In the genomic region with DNA sequence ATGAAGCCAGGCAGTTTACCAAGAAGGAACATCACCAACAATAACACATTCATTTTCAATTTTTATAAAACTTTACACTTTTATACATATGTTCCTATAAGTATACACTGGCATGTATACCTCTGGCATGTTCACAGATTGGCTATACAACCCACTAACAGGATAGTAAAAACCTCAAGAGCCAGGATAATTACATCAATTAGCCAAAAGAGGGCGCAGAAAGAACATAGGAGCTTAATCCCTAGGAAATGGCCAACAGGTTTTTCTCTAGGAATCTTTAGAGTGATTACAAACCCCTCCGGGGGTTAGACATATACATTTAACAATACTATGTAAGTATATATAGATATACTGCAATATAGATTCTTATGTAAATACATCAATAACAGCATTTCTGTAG, we compare ENCODE assay signal across 9 mouse cellular contexts. TPM values are rescaled to one million over a fixed set of nuclear protein-coding genes. Genes with fewer than 3 reads are reported as not detected.
DNase-seq lines count a peak whose midpoint lies in the region; ATAC-seq lines count a peak whose summit lies in the region.
"Had no signal": no experiment of that assay in that cellular context is flagged by ENCODE, and none has a peak within 500 bp of the region (broad histone marks: within the 10 kb centered on the region; RNA-seq: fewer than 3 reads in every experiment).

No protein-coding gene starts in this region.

- H3K27me3 ChIP-seq in hindbrain, embryonic 14.5 days (ENCODE audit: control insufficient read depth, insufficient read depth, low read length), result no peaks in the 10 kb centered on the region
- H3K27me3 ChIP-seq in hindbrain, embryonic 13.5 days, result no peaks in the 10 kb centered on the region
- H3K27me3 ChIP-seq: embryonic facial prominence, embryonic 13.5 days had no signal

- 0 out of 2 replicates have a peak, but pooled peaks cover 4% of the 10 kb centered on the region for H3K4me1 ChIP-seq in hindbrain, embryonic 14.5 days (replicated peaks; ENCODE audit: control insufficient read depth, insufficient read depth, low read length)
- H3K4me1 ChIP-seq in hindbrain, embryonic 13.5 days (replicated peaks), result peaks cover 5% of the 10 kb centered on the region; the same call in 1 of the 2 replicates
- H3K4me1 ChIP-seq: embryonic facial prominence, embryonic 13.5 days had no signal

- H3K4me3 ChIP-seq in hindbrain, embryonic 14.5 days (replicated peaks; ENCODE audit: low read length), result no peak overlapping the region
- H3K4me3 ChIP-seq in hindbrain, embryonic 13.5 days, result no peak overlapping the region
- H3K4me3 ChIP-seq: embryonic facial prominence, embryonic 13.5 days had no signal

- H3K27ac ChIP-seq in hindbrain, embryonic 14.5 days, result no peak overlapping the region
- H3K27ac ChIP-seq in hindbrain, embryonic 13.5 days, result no peak overlapping the region
- H3K27ac ChIP-seq: embryonic facial prominence, embryonic 13.5 days had no signal

- no peak overlapping the region for H3K4me2 ChIP-seq in hindbrain, embryonic 14.5 days (replicated peaks)
- H3K4me2 ChIP-seq in hindbrain, embryonic 13.5 days, result no peak overlapping the region
- H3K4me2 ChIP-seq: embryonic facial prominence, embryonic 13.5 days had no signal

- no peak for ATAC-seq in hindbrain, embryonic 14.5 days (ENCODE audit: low FRiP score)
- no peak for ATAC-seq in hindbrain, embryonic 13.5 days (ENCODE audit: low FRiP score)

- no peak overlapping the region for H3K9ac ChIP-seq in hindbrain, embryonic 14.5 days
- no peak overlapping the region for H3K9ac ChIP-seq in hindbrain, embryonic 13.5 days
- H3K9ac ChIP-seq: embryonic facial prominence, embryonic 13.5 days had no signal

- WGBS in hindbrain, embryonic 14.5 days, result 46% methylated on average over 2 of the region's 2 CpGs
- WGBS in hindbrain, embryonic 13.5 days, result 49% methylated on average over 2 of the region's 2 CpGs

- no peaks in the 10 kb centered on the region for H3K9me3 ChIP-seq in hindbrain, embryonic 14.5 days (ENCODE audit: control insufficient read depth, low read length)
- no peaks in the 10 kb centered on the region for H3K9me3 ChIP-seq in hindbrain, embryonic 13.5 days
- H3K9me3 ChIP-seq: embryonic facial prominence, embryonic 13.5 days had no signal

- H3K36me3 ChIP-seq in hindbrain, embryonic 14.5 days (replicated peaks; ENCODE audit: control insufficient read depth, insufficient read depth), result 0 out of 2 replicates have a peak, but pooled peaks cover 4% of the 10 kb centered on the region
- no peaks in the 10 kb centered on the region; the same call in 1 of the 2 replicates for H3K36me3 ChIP-seq in hindbrain, embryonic 13.5 days

- peak; percentile 61 for DNase-seq in hindbrain, embryonic 14.5 days (ENCODE audit: low spot score)
- DNase-seq in lung, postnatal 25 days (ENCODE audit: low spot score), result peak; percentile 37
- no peak for DNase-seq in lung, postnatal 14 days
- peak; percentile 10 for DNase-seq in c-Kit-positive CD71-negative TER-119-negative erythroid progenitor cells, embryonic 14.5 days (ENCODE audit: low read depth)
- peak; percentile 23 for DNase-seq in telencephalon, adult 2 months (ENCODE audit: low read depth, low spot score)
- no peak for DNase-seq in thymus, postnatal 25 days
- DNase-seq: thymus, adult 2 months had no signal

RNA-seq across cellular contexts. Expression of gene Zdhhc21, which starts 55.7 kb away (rescaled TPM):
- 16.8 and 18.7 TPM in 2 replicates for polyA plus RNA-seq in hindbrain, embryonic 14.5 days (2014; fragmentation: Nextera tagmentation; extraction: Ambion mirVana)
- 14.7 and 17.1 TPM in 2 replicates for polyA plus RNA-seq in hindbrain, embryonic 13.5 days (2015; fragmentation: Nextera tagmentation; extraction: Ambion mirVana)

Comparison
In these comparisons a context has a peak if more than half of its experiments do, and no peak if none do; other contexts are left out.
1. DNase-seq: peak in hindbrain, embryonic 14.5 days (single experiment), lung, postnatal 25 days (single experiment), c-Kit-positive CD71-negative TER-119-negative erythroid progenitor cells, embryonic 14.5 days (single experiment) and telencephalon, adult 2 months (single experiment); none in lung, postnatal 14 days (single experiment) and thymus, postnatal 25 days (single experiment).